Mouse (Mus musculus) heart, adult 2 months (tissue): ENCODE measurements around the gene Filip1.

Experiments used
- CTCF ChIP-seq: fragments of 200-600 bp; IDR thresholded peaks from 2 replicates; pipeline ENCODE4 v1.8.1; 2022; ENCODE audit warnings: antibody characterized with exemption, mild to moderate bottlenecking, moderate library complexity
- EP300 ChIP-seq: fragments of 200-500 bp; IDR thresholded peaks from 2 replicates; pipeline ENCODE4 v1.6.1; 2011; ENCODE audit warnings: low read depth, low read length, control low read depth; ENCODE audit not compliant: insufficient read depth

DNA sequence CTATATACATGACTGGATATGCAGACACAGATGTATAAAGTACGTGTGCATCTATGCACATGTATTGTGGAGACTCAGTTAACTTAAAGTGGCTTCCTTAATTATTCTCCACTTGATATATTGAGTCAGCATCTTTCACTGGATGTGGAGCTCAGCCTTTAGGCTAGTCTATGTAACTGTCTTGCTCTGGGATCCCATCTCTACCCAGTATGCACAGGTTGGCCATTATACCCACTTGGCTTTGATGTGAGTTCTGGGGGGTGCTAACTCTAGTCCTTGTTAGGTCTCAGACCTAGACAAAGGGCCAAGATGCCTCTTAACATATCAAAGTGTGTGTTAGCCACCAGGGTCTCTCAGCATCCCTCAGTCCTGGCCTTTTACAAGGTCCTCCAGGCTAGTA is 181.4 kb downstream of the Filip1 start:
- TF ChIP-seq CTCF (no peak), EP300 (no peak)
